Mouse (Mus musculus) megakaryocyte, embryonic 14.5 days (primary cell): ENCODE data around the gene Nrcam. TPM values are rescaled to one million over a fixed set of nuclear protein-coding genes. Genes with fewer than 3 reads are reported as not detected.

Experiments
- H3K27me3 ChIP-seq: replicated peaks from 2 replicates; pipeline ENCODE3; 2012; ENCODE audit warnings: inconsistent platforms
- H3K36me3 ChIP-seq: replicated peaks from 2 replicates; pipeline ENCODE3; 2012; ENCODE audit warnings: low read length, inconsistent platforms, mixed read lengths
- H3K4me1 ChIP-seq: 2 replicates; pipeline ENCODE4 v1.6.1; 2012; ENCODE audit warnings: inconsistent platforms
- H3K4me3 ChIP-seq: replicated peaks from 2 replicates; pipeline ENCODE3; 2012; ENCODE audit warnings: moderate library complexity, mild to moderate bottlenecking, inconsistent platforms
- H3K9me3 ChIP-seq: 2 replicates; pipeline ENCODE4 v1.6.1; 2012; ENCODE audit warnings: inconsistent platforms
- FLI1 ChIP-seq: IDR thresholded peaks from 2 replicates; pipeline ENCODE4 v1.6.1; 2012; ENCODE audit warnings: low read length, inconsistent platforms, mixed read lengths
- GATA1 ChIP-seq: IDR thresholded peaks from 3 replicates; pipeline ENCODE4 v1.6.1; 2012; ENCODE audit warnings: mixed read lengths, low read length, inconsistent platforms, borderline replicate concordance
- polyA plus RNA-seq: library from polyadenylated mRNA; stranded (reverse); fragments of >175 nt; gene quantifications from 2 replicates; pipeline ENCODE4 v1.2.3, GENCODE M21; 2012; ENCODE audit warnings: low replicate concordance; ENCODE audit not compliant: insufficient read depth

Nrcam gene
- polyA plus RNA-seq, 1 experiment: 0.31 TPM

DNA sequence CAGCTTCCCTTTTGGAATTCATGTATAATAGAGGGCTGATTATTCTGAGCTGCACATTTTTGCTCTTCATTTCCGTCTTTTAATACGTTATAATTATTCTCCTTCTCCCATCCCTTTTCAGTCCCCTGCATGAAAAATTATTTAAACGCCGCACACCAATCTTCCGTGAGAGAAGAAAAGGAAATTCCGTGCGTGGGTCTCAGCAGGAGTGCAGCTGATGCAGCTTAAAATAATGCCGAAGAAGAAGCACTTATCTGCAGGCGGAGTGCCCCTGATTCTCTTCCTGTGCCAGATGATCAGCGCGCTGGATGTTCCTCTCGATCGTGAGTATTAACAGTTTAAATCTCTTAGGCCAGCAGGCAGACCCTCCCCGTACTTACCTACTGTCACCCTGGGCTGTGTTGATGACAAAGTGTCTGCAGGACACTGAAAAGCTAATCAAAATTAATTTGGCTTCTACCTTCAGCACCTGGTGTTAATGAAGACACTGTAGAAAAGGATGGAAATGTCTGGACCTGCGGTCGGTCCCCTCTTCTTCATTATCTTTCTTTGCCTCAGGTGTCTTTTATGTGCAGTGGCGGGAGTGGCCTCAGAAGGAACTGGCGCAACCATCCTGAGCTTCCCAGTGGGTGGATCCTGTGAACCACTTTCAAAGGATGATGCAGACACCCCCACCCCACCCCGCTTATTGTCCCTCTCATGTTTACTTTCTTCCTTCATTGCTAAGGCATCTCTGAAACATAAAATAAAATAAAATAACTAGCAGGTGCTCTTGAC is 203.8 kb downstream of the Nrcam start:
- no peaks in the 10 kb centered on the region for H3K9me3 ChIP-seq
- TF ChIP-seq FLI1 (no peak), GATA1 (no peak)
- no peaks in the 10 kb centered on the region for H3K27me3 ChIP-seq

DNA sequence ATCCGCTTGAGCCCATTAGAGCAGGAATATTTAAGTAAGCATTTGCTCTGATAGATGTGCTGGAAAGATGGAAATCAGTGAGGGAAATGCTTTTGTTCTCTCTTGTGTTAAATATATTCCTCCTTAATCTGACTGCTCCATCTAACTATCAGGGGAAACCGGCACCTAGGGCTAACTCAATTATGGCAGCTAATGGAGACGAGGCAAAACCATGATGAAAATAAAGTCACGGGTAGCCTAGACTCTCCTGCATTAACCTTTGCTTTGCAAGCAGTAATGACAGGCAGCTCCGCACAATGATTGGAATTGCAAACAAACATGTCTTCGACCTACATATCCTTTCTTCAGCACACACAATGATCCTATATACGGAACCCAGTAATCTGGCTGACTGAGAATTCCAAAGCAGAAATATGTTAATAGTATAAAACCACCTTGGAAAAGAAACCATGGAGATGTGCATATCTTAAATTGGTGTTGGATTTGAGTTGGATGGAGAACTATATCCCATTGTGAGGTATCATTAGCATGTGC is 205.5 kb downstream of the Nrcam start:
- Histone ChIP-seq H3K27me3 (no peaks in the 10 kb centered on the region), H3K4me3 (no peak overlapping the region), H3K4me1 (no peaks in the 10 kb centered on the region), H3K36me3 (no peaks in the 10 kb centered on the region), H3K9me3 (no peaks in the 10 kb centered on the region)
- TF ChIP-seq FLI1 (no peak), GATA1 (no peak)

More for the DNA sequence above, 203.8 kb downstream of the Nrcam start:
- Histone ChIP-seq H3K4me3 (no peak overlapping the region), H3K36me3 (no peaks in the 10 kb centered on the region), H3K4me1 (no peaks in the 10 kb centered on the region)

DNA sequence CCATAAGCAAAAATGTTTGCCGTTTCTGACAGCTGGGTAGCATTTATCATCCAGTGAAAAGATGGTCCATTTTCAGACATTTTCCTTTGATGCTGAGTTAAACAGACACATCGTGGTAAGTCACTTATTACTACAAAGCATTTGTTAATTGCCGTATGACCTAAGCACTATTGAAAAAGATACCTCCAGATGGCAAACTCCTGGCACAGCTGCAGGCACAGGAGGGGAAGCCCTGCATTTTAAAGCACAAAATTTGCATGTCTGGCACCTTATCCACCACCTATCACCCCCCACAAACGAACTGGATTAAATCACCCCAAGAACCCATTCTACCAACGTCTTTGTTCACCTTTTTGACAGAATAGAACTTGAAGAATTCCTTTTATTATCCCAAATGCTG is 206.9 kb downstream of the Nrcam start:
- H3K36me3 ChIP-seq: no peaks in the 10 kb centered on the region
- TF ChIP-seq GATA1 (no peak), FLI1 (no peak)
- no peak overlapping the region for H3K4me3 ChIP-seq
- H3K9me3 ChIP-seq: no peaks in the 10 kb centered on the region
- H3K4me1 ChIP-seq: no peaks in the 10 kb centered on the region
- H3K27me3 ChIP-seq: no peaks in the 10 kb centered on the region

DNA sequence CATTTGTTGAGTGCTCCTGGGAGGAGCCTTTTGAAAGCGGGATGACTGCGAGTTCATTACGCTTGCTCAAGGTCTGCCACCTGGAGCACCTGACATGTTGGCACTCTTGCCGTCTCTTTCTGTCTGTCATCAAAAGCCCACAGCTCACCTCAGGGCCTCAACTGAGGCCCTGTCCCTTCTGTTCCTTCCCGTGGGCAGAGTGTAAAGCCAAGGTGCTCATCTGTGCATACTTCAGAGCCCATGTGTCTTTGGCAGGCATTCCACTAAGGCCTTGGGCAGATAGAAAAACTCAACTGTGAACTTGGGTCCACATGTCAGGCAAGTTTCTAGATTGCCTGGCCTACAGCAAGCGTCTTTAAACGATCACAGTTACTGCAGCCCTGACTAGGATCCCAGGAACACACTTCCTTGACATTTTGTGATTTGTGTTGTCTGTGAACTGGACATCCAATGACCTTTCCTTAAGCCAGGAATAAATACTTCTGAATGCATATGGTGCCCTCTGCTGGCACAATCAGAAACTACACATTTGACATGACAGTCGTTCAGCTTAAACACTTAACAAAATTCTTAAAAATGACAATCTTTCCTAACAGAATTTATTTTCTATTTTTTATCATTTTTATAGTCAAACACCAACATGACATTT is 219.2 kb downstream of the Nrcam start:
- Histone ChIP-seq H3K9me3 (no peaks in the 10 kb centered on the region), H3K4me1 (no peaks in the 10 kb centered on the region), H3K27me3 (peaks cover 3% of the 10 kb centered on the region), H3K4me3 (no peak overlapping the region), H3K36me3 (no peaks in the 10 kb centered on the region)
- TF ChIP-seq GATA1 (no peak), FLI1 (no peak)

DNA sequence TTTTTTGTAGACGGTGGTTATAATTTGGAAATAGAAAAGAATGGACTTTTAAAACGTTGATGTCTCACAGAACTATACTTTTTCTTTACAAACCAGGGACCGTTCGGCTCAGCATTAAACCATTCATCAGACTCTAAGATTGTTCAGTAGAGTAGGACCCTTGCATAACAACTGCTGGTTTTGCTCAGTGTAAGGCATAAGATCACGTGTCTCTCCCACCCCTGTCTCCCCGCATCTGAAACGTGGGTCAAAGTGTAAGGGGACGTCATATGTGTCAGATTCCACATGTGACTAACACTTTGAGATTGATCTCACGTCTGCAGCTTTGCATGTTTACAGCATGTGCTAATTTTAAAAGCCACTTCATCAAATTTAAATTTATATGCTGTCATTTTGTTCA is 219.8 kb downstream of the Nrcam start:
- H3K9me3 ChIP-seq: no peaks in the 10 kb centered on the region
- no peak for TF ChIP-seq FLI1
- no peak for TF ChIP-seq GATA1
- no peaks in the 10 kb centered on the region for H3K4me1 ChIP-seq
- H3K27me3 ChIP-seq: peaks cover 3% of the 10 kb centered on the region
- no peaks in the 10 kb centered on the region for H3K36me3 ChIP-seq
- H3K4me3 ChIP-seq: no peak overlapping the region

DNA sequence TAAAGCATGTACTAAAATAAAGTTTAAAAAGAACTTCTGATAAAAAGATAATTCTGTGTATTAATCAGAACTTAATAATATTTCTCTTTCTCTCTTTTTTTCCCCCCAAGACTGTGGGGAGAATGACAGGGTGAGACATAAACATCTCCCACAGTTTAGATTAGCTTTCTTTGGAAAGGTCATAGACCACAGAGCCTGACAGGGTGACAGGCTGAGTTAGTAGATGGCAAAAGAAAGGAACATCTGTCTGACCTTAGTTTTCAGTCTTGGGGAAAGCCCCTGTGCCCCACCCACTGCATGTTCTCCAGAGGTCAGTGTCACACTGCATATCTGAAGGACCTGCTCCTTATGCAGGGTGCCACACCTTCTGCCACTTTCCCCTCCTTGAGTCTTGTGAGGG is 222.9 kb downstream of the Nrcam start:
- Histone ChIP-seq H3K4me1 (no peaks in the 10 kb centered on the region), H3K9me3 (no peaks in the 10 kb centered on the region), H3K4me3 (no peak overlapping the region), H3K27me3 (peaks cover 3% of the 10 kb centered on the region), H3K36me3 (no peaks in the 10 kb centered on the region)
- TF ChIP-seq GATA1 (no peak), FLI1 (no peak)

DNA sequence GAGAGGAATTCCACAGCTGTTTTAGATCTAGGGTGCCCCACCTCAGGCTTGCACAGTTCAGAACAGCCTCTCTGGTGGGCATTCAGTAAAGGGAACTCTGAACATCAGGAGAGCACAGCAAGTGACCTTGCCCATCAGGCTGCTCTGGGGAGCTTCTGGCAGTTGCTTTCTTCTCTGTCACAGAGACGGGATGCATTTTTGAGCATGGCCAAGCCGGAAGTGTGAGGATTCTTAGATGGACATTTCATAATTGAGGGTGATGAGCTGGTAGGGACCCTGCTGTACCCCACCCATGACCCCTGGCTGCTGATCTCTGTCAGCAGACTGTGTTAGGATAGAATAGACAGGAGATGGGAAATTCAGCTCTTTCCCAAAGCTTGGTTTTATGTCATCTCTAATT is 225.4 kb downstream of the Nrcam start:
- Histone ChIP-seq H3K36me3 (no peaks in the 10 kb centered on the region), H3K4me3 (no peak overlapping the region), H3K9me3 (no peaks in the 10 kb centered on the region), H3K27me3 (peaks cover 3% of the 10 kb centered on the region), H3K4me1 (no peaks in the 10 kb centered on the region)
- no peak for TF ChIP-seq FLI1
- TF ChIP-seq GATA1: no peak

DNA sequence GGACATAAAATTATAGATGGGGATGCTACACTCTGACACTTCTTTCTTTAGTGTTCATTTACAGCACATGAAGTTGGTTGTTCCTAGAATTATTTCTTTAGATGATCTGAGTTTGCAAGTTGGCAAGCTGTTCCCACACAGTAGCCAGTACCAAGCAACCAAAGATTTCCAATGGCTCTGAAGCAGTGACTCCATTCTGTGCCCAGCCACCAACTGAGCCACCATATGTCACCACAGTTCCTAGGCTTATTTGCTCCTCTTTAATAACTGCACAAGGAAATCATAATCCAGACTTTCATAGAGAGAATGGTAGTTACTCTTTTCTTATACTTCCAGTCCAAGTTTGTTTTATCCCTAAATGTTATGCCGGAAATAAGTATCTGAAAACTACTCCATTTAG is 226.1 kb downstream of the Nrcam start:
- Histone ChIP-seq H3K4me3 (no peak overlapping the region), H3K27me3 (peaks cover 3% of the 10 kb centered on the region), H3K4me1 (no peaks in the 10 kb centered on the region), H3K36me3 (no peaks in the 10 kb centered on the region), H3K9me3 (no peaks in the 10 kb centered on the region)
- TF ChIP-seq FLI1 (no peak), GATA1 (no peak)

DNA sequence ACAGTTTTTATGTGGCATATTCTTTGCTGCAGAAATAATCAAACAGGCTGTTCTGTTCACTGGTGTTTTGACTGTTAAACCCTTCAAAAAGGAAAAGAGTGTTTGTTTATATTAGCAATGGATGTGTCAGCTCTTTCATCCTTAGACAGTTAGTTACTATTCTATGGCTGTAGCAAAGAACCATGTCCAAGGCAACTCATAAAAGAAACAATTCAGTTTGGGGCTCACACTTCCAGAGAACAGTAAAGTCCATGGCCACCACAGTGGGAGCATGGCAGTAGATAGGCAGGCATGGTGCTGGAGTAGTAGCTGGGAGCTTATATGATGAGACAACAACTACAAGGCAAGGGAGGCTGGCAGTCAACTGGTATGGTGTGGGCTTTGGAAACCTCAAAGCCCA is 231.3 kb downstream of the Nrcam start:
- TF ChIP-seq GATA1 (no peak), FLI1 (no peak)
- H3K4me3 ChIP-seq: no peak overlapping the region
- no peaks in the 10 kb centered on the region for H3K4me1 ChIP-seq
- no peaks in the 10 kb centered on the region for H3K27me3 ChIP-seq
- 0 out of 2 replicates have a peak, but pooled peaks cover 2% of the 10 kb centered on the region for H3K9me3 ChIP-seq
- no peaks in the 10 kb centered on the region for H3K36me3 ChIP-seq

DNA sequence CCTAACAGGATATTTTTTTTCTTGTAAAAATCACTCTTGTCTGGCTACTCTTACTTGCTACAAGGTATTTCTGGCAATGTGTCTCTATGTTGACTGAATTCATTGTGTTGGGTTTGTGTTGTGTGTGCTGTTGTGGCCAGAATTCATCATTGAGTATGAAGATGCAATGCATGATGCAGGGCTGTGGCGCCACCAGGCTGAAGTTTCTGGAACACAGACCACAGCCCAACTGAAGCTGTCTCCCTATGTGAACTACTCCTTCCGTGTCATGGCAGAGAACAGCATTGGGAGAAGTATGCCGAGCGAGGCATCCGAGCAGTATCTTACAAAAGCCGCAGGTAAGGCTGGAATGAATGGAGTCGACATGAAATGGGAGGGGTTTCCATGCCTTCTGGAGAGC is 241.4 kb downstream of the Nrcam start:
- no peaks in the 10 kb centered on the region for H3K27me3 ChIP-seq
- no peak overlapping the region for H3K4me3 ChIP-seq
- no peaks in the 10 kb centered on the region for H3K4me1 ChIP-seq
- no peaks in the 10 kb centered on the region for H3K9me3 ChIP-seq
- TF ChIP-seq FLI1 (no peak), GATA1 (no peak)
- no peaks in the 10 kb centered on the region for H3K36me3 ChIP-seq
